Mouse (Mus musculus) C2C12 (cell line): ENCODE measurements at regions not wholly inside any gene's neighbourhood (a gene's known extent, or its start where the extent isn't known, plus 50 kb on each side); places are given as distances from the start of the nearest gene placed in this dataset.

Experiments used
- CTCF ChIP-seq: IDR thresholded peaks from one replicate; pipeline ENCODE4 v1.5.1; 2011; ENCODE audit not compliant: control insufficient read depth, insufficient read depth, insufficient read length
- FOSL1 ChIP-seq: IDR thresholded peaks from one replicate; pipeline ENCODE4 v1.8.0; 2011; ENCODE audit warnings: mild to moderate bottlenecking, low read length; ENCODE audit not compliant: poor library complexity, insufficient read depth, severe bottlenecking
- MAX ChIP-seq: IDR thresholded peaks from one replicate; pipeline ENCODE4 v1.6.1; 2011; ENCODE audit warnings: mild to moderate bottlenecking, control low read depth
- MYOD1 ChIP-seq: IDR thresholded peaks from one replicate; pipeline ENCODE4 v1.6.1; 2011; ENCODE audit warnings: low read depth; ENCODE audit not compliant: control insufficient read depth, insufficient read length
- MYOG ChIP-seq: IDR thresholded peaks from one replicate; pipeline ENCODE4 v1.6.1; 2011; ENCODE audit not compliant: control insufficient read depth, insufficient read length; ENCODE audit errors: extremely low read depth
- USF1 ChIP-seq: IDR thresholded peaks from one replicate; pipeline ENCODE4 v1.6.1; 2011; ENCODE audit warnings: low read depth, mild to moderate bottlenecking, control low read depth, moderate library complexity

GRCm38 (mm10) chrX:13230615-13231179 lies 50.1 kb upstream of the Ddx3x start:
- no peak for TF ChIP-seq FOSL1
- no peak for TF ChIP-seq CTCF
- no peak for TF ChIP-seq USF1
- TF ChIP-seq MYOG, result no peak
- TF ChIP-seq MYOD1, result no peak
- TF ChIP-seq MAX, result peak; percentile 24
